Mouse (Mus musculus): ENCODE measurements around the gene Gm14226. TPM values are rescaled to one million over a fixed set of nuclear protein-coding genes. Genes with fewer than 3 reads are reported as not detected.
"Not testable (repeated sequence)": the region's sequence is repeated elsewhere in the genome, so short reads cannot be mapped to it uniquely, and the experiment has no call there.

The Gm14226 gene
- polyA plus RNA-seq, 1 experiment from 2014 or later = 0.24 TPM

DNA sequence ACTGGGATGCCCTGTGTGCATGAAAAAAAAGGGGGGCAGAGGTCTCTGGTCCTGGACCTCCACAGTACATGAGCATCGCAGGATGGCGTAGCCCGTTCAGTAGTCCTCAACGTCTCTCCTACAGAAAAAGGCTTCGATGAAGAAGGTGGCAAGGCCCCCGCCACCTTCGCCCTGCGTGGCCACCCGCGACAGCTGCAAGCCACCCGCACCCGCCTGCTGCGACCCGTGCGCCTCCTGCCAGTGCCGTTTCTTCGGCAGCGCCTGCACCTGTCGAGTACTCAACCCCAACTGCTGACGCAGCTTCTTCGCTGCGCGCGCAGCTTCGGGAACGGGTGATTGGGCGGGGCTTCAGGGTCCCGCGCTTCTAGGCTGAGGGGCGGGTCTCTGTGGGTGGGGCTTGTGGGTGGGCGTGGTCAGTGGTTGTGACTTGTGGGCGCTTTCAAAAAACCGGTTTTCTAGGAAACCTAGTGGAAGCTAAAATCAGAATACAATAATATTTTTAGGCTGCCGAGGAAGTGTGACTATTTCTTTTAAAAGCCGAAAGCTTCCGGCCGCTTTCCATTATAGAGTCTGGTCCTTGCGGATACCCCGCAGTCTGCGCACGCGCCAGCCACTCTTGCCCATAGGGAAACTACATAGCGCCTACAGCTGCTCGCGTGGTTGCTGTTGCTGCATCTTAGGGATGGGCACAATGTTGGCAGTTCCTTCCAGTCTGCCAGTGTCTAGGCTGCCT, 32.6 kb downstream of the Gm14226 start:
- Histone ChIP-seq H3K4me3 (peak overlapping the region; percentile 54), H3K4me1 (peaks cover 13% of the 10 kb centered on the region), H3K27ac (replicated peaks) (peak overlapping the region; percentile 91), H3K9ac (replicated peaks) (peak overlapping the region; percentile 80), H3K4me2 (replicated peaks) (peak overlapping the region; percentile 78), H3K36me3 (no peaks in the 10 kb centered on the region), H3K27me3 (no peaks in the 10 kb centered on the region), H3K9me3 (no peaks in the 10 kb centered on the region)
- ATAC-seq (ENCODE audit: low FRiP score, low read depth) = peak; percentile 94
- under 1% methylated on average over 45 of the region's 45 CpGs for WGBS

GRCm38 (mm10) chr2:155051622-155052351, 33.7 kb downstream of the Gm14226 start:
- ATAC-seq (ENCODE audit: low FRiP score, low read depth) = no peak
- Histone ChIP-seq H3K4me3 (peak overlapping the region; percentile 54; the same call in 1 of the 2 replicates), H3K4me1 (peaks cover 13% of the 10 kb centered on the region), H3K9ac (replicated peaks) (peak overlapping the region; percentile 80; the same call in 1 of the 2 replicates), H3K27ac (replicated peaks) (no peak overlapping the region), H3K4me2 (replicated peaks) (peak overlapping the region; percentile 78), H3K9me3 (no peaks in the 10 kb centered on the region), H3K27me3 (no peaks in the 10 kb centered on the region), H3K36me3 (no peaks in the 10 kb centered on the region)
- WGBS = 23% methylated on average over 9 of the region's 9 CpGs

DNA sequence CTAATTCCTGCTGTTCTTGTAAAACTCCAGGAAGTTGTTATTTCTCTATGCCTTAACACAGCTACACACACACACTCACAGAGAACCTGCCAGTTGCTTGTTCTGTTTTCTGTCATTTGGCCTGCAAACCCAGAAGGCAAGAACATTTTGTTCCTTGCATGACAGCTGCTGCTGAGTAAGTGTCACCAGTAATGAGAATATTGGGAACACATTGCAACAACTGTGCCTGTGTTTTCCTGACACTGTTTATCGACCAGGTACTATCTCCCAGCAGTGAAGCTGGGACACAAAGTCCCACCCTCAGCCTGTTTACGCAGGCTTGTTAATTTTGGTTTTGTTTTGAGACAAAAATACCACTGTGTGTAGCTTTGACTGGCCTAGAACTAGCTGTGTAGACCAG, 34.6 kb downstream of the Gm14226 start:
- no peak overlapping the region for H3K4me3 ChIP-seq
- H3K9ac ChIP-seq (replicated peaks) = no peak overlapping the region
- H3K36me3 ChIP-seq = no peaks in the 10 kb centered on the region
- H3K4me2 ChIP-seq (replicated peaks) = no peak overlapping the region
- H3K9me3 ChIP-seq = no peaks in the 10 kb centered on the region
- peaks cover 13% of the 10 kb centered on the region for H3K4me1 ChIP-seq
- 90% methylated on average over 2 of the region's 2 CpGs for WGBS
- H3K27ac ChIP-seq (replicated peaks) = no peak overlapping the region
- H3K27me3 ChIP-seq = no peaks in the 10 kb centered on the region
- ATAC-seq (ENCODE audit: low FRiP score, low read depth) = no peak

DNA sequence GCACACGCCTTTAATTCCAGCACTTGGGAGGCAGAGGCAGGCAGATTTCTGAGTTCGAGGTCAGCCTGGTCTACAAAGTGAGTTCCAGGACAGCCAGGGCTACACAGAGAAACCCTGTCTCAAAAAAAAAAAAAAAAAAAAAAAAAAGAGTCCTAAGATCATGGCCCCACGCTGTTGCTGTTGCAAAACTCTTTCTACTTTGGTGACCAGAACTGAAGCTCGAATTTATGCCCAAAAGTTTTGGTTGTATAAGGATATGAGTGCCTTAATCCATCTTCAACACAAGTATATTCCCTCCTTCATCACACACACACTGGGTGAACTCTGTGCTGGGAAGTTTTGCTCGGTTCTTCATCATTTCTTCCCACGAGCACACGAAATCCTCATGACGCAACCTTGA, 35.4 kb downstream of the Gm14226 start:
- H3K4me3 ChIP-seq; H3K4me2 ChIP-seq (replicated peaks); H3K36me3 ChIP-seq; H3K9me3 ChIP-seq; H3K27ac ChIP-seq (replicated peaks); H3K9ac ChIP-seq (replicated peaks); H3K27me3 ChIP-seq; ATAC-seq (ENCODE audit: low FRiP score, low read depth): not testable (repeated sequence)
- 91% methylated on average over 8 of the region's 8 CpGs for WGBS
- peaks cover 13% of the 10 kb centered on the region for H3K4me1 ChIP-seq

GRCm38 (mm10) chr2:155054672-155055071, 36.6 kb downstream of the Gm14226 start:
- ATAC-seq (ENCODE audit: low FRiP score, low read depth) = no peak
- no peak overlapping the region for H3K27ac ChIP-seq (replicated peaks)
- H3K9me3 ChIP-seq = no peaks in the 10 kb centered on the region
- no peak overlapping the region for H3K4me2 ChIP-seq (replicated peaks)
- H3K9ac ChIP-seq (replicated peaks) = no peak overlapping the region
- H3K36me3 ChIP-seq = peaks cover 7% of the 10 kb centered on the region
- WGBS = 88% methylated on average over 3 of the region's 3 CpGs
- peaks cover 13% of the 10 kb centered on the region for H3K4me1 ChIP-seq
- no peak overlapping the region for H3K4me3 ChIP-seq
- H3K27me3 ChIP-seq = no peaks in the 10 kb centered on the region

GRCm38 (mm10) chr2:155056076-155056578, 38.1 kb downstream of the Gm14226 start:
- H3K4me2 ChIP-seq (replicated peaks) = no peak overlapping the region
- no peak overlapping the region for H3K9ac ChIP-seq (replicated peaks)
- H3K36me3 ChIP-seq = peaks cover 15% of the 10 kb centered on the region
- H3K27me3 ChIP-seq = no peaks in the 10 kb centered on the region
- whole genome bisulfite sequencing = 78% methylated on average over 5 of the region's 5 CpGs
- no peak for ATAC-seq (ENCODE audit: low FRiP score, low read depth)
- no peak overlapping the region for H3K27ac ChIP-seq (replicated peaks)
- H3K4me1 ChIP-seq = peaks cover 8% of the 10 kb centered on the region; the same call in 1 of the 2 replicates
- no peaks in the 10 kb centered on the region for H3K9me3 ChIP-seq
- no peak overlapping the region for H3K4me3 ChIP-seq

GRCm38 (mm10) chr2:155057361-155057760, 39.3 kb downstream of the Gm14226 start:
- Histone ChIP-seq H3K36me3 (peaks cover 27% of the 10 kb centered on the region), H3K4me1 (no peaks in the 10 kb centered on the region), H3K4me3 (no peak overlapping the region), H3K9me3 (no peaks in the 10 kb centered on the region), H3K27me3 (no peaks in the 10 kb centered on the region), H3K4me2 (replicated peaks) (no peak overlapping the region), H3K9ac (replicated peaks) (no peak overlapping the region), H3K27ac (replicated peaks) (no peak overlapping the region)
- 56% methylated on average over 1 of the region's 1 CpGs for WGBS
- no peak for ATAC-seq (ENCODE audit: low FRiP score, low read depth)

GRCm38 (mm10) chr2:155071027-155071426, 53.0 kb downstream of the Gm14226 start:
- peaks cover 26% of the 10 kb centered on the region for H3K36me3 ChIP-seq
- ATAC-seq (ENCODE audit: low FRiP score, low read depth) = no peak

DNA sequence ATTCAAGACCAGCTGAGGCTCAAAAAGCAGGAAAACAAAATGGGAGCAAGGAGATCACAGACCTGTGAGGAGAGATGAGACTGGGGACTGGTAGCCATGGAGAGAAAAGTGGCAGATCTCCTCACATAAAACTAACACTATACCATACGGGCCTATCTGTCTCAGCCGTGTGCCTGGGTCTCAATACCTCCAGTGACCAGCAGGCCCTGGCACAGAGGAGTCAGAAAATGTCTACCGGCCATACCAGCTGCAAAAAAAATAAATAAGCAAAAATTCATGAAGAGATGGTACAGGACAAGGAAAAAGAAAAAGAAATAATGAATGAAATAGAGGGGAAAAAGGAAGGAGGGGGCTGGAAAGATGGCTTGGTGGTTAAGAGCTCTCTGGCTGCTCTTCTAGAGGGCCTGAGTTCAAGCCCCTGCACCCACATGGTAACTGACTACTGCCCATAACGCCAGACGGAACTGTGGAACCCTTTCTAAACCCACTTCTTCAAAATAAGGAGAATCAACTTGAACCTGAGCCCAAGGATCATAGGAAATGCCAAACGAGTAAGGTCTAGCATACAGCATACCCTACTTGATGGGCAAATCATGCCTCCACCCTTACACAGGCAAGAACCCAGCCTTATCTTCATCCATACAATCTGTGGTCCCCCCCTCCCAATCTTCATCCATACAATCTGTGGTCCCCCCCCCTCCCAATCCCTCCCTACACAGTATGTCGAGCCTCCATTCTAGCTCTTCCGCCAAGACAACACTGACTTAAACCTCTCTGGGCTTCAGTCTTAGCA, 54.5 kb downstream of the Gm14226 start:
- no peak for ATAC-seq (ENCODE audit: low FRiP score, low read depth)
- H3K4me2 ChIP-seq (replicated peaks) = peak overlapping the region; percentile 69
- H3K27ac ChIP-seq (replicated peaks) = no peak overlapping the region
- H3K4me1 ChIP-seq = peaks cover 23% of the 10 kb centered on the region
- H3K36me3 ChIP-seq = peaks cover 12% of the 10 kb centered on the region
- whole genome bisulfite sequencing = 81% methylated on average over 8 of the region's 8 CpGs
- H3K9me3 ChIP-seq = no peaks in the 10 kb centered on the region
- peak overlapping the region; percentile 70; the same call in 1 of the 2 replicates for H3K4me3 ChIP-seq
- H3K27me3 ChIP-seq = no peaks in the 10 kb centered on the region; the same call in none of the 2 replicates
- H3K9ac ChIP-seq (replicated peaks) = peak overlapping the region; percentile 76; the same call in 1 of the 2 replicates

More at GRCm38 (mm10) chr2:155071027-155071426, 53.0 kb downstream of the Gm14226 start:
- peaks cover 23% of the 10 kb centered on the region for H3K4me1 ChIP-seq
- no peak overlapping the region for H3K9ac ChIP-seq (replicated peaks)
- H3K27ac ChIP-seq (replicated peaks) = no peak overlapping the region
- no peaks in the 10 kb centered on the region for H3K9me3 ChIP-seq
- H3K4me2 ChIP-seq (replicated peaks) = no peak overlapping the region
- H3K27me3 ChIP-seq = no peaks in the 10 kb centered on the region; the same call in none of the 2 replicates
- H3K4me3 ChIP-seq = no peak overlapping the region
- WGBS = 93% methylated on average over 9 of the region's 9 CpGs

DNA sequence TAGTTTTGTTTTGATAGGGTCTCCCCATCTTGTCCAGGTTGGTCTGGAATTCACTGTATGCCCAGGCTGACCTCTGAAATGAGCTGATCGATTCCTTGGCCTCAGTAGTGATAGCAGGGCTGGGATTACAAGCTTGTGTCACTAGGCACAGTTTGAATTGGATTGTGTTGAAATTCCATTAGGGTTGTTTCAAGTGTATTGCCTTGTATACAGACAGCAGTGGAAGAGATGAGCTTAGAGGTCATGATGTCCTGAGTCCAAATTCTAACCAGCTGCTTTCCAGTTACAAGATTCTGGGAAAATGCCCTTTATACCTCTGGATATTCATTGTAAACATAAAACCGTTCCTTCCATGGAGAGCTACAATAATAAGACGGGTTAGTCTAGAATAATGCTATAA, 55.3 kb downstream of the Gm14226 start:
- no peak for ATAC-seq (ENCODE audit: low FRiP score, low read depth)
- H3K36me3 ChIP-seq = peaks cover 4% of the 10 kb centered on the region
- WGBS = 18% methylated on average over 3 of the region's 3 CpGs

DNA sequence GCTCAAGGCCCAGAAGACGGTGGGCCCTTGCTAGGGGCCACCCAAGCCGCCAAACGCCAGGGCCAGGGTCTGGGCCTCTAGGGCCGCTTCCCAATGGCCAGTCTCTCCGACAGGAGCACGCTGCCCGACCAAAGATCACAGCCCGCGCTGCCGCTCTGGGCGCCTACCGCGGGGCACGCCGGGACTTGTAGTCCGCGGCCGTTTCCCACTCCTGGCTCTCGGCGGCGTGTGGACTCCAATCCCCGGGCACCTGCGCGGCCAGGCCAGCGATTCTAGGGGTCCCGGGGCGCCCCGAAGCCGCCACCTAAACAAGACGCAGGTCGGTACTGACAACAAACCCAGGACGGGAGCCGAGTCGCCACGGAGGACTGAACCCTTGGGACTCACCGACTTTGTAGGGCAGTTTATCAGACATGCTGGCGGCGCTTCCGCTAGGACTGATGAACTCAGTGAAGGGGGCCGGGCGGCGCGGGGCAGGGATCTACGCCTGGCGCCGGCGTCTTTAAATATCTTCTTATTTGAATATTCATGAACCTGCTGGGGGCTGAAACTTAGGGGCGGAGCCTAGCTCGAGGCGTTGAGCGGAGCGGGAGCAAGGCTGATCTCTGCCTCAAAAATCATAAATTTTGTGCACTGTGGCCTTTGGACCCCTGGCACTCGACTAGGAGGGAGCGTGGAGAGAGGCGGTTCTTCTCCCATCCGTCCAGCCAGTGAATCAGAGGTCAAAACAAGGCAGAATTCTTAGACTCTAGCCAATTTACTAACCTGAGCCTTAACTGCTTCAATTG, 56.1 kb downstream of the Gm14226 start, which contains the start of gene Ahcy:
Gene Ahcy (minus strand): TSS at position 520 of the 788 bp plus-strand sequence.
- peak within 1 kb of the TSS; percentile 80 for H3K27ac ChIP-seq (replicated peaks)
- ATAC-seq (ENCODE audit: low FRiP score, low read depth) = peak; percentile 96
- WGBS = under 1% methylated on average over 56 of the region's 56 CpGs

More for the DNA sequence above, 55.3 kb downstream of the Gm14226 start:
- peak overlapping the region; percentile 80; the same call in 1 of the 2 replicates for H3K27ac ChIP-seq (replicated peaks)
- peak overlapping the region; percentile 69 for H3K4me2 ChIP-seq (replicated peaks)
- no peaks in the 10 kb centered on the region; the same call in none of the 2 replicates for H3K27me3 ChIP-seq
- H3K9me3 ChIP-seq = no peaks in the 10 kb centered on the region
- peaks cover 23% of the 10 kb centered on the region for H3K4me1 ChIP-seq
- H3K4me3 ChIP-seq = peak overlapping the region; percentile 70
- peak overlapping the region; percentile 76 for H3K9ac ChIP-seq (replicated peaks)

More for the DNA sequence above, 56.1 kb downstream of the Gm14226 start, which contains the start of gene Ahcy:
- H3K9me3 ChIP-seq = no peaks in the 10 kb centered on the region
- no peaks in the 10 kb centered on the region; the same call in none of the 2 replicates for H3K27me3 ChIP-seq
- peak within 1 kb of the TSS; percentile 76 for H3K9ac ChIP-seq (replicated peaks)
- no peaks in the 10 kb centered on the region for H3K36me3 ChIP-seq
- H3K4me1 ChIP-seq = peaks cover 23% of the 10 kb centered on the region
- H3K4me3 ChIP-seq = peak within 1 kb of the TSS; percentile 70
- peak within 1 kb of the TSS; percentile 69 for H3K4me2 ChIP-seq (replicated peaks)
